Mouse (Mus musculus): ENCODE data around the gene Phf13.

GRCm38 (mm10) chr4:151980699-151981098 is 15.4 kb downstream of the Phf13 start:
- TF ChIP-seq ZC3H11A (IDR thresholded peaks at IDR 0.05; ENCODE audit: borderline replicate concordance, low read depth, low read length) (no peak), MAFK (IDR thresholded peaks at IDR 0.05; ENCODE audit: insufficient read depth, low read depth, low read length) (no peak), ZNF384 (IDR thresholded peaks at IDR 0.05; ENCODE audit: low read depth, low read length) (no peak), CHD2 (IDR thresholded peaks at IDR 0.05; ENCODE audit: low read depth, low read length) (no peak), HCFC1 (IDR thresholded peaks at IDR 0.05; ENCODE audit: borderline replicate concordance, insufficient read depth, low read length) (no peak)

Measured in ES-E14 (cell line).